Mouse (Mus musculus) forebrain, embryonic 16.5 days (tissue): ENCODE results near the gene Glce. TPM values are rescaled to one million over a fixed set of nuclear protein-coding genes. Genes with fewer than 3 reads are reported as not detected.
A peak's percentile ranks its signal among the peaks of the same experiment; 100 is the strongest.

ENCODE experiments used
- ATAC-seq: fragments of 200-750 bp; cut with Nextera tagmentation; 2 replicates; pipeline ENCODE4 v1.8.0; 2017; ENCODE audit warnings: mild to moderate bottlenecking, moderate library complexity
- H3K27ac ChIP-seq: fragments of 300-500 bp; sonication (generic); 2 replicates; pipeline ENCODE4 v1.5.1; 2014; ENCODE audit warnings: low read length, control low read depth
- H3K27me3 ChIP-seq: fragments of 300-500 bp; sonication (generic); replicated peaks from 2 replicates; pipeline ENCODE4 v1.6.1; 2014; ENCODE audit warnings: low read length; ENCODE audit not compliant: control insufficient read depth, insufficient read depth
- H3K36me3 ChIP-seq: fragments of 300-500 bp; sonication (generic); 2 replicates; pipeline ENCODE4 v1.6.1; 2014; ENCODE audit not compliant: control insufficient read depth, insufficient read depth
- H3K4me1 ChIP-seq: fragments of 300-500 bp; sonication (generic); replicated peaks from 2 replicates; pipeline ENCODE4 v1.6.1; 2014; ENCODE audit warnings: low read length; ENCODE audit not compliant: control insufficient read depth, insufficient read depth
- H3K4me2 ChIP-seq: fragments of 300-500 bp; sonication (generic); 2 replicates; pipeline ENCODE4 v1.6.1; 2014; ENCODE audit warnings: mild to moderate bottlenecking, low read length, control low read depth
- H3K4me3 ChIP-seq: fragments of 300-500 bp; sonication (generic); replicated peaks from 2 replicates; pipeline ENCODE4 v1.5.1; 2014; ENCODE audit warnings: mild to moderate bottlenecking, low read length, control low read depth
- H3K9ac ChIP-seq: fragments of 300-500 bp; sonication (generic); replicated peaks from 2 replicates; pipeline ENCODE4 v1.6.1; 2014; ENCODE audit warnings: low read depth, low read length, control low read depth
- H3K9me3 ChIP-seq: fragments of 300-500 bp; sonication (generic); 2 replicates; pipeline ENCODE4 v1.6.1; 2016; ENCODE audit warnings: low read length; ENCODE audit not compliant: control insufficient read depth
- WGBS: fragments of 180-500 bp; shearing (Covaris S2); extraction: QIAGEN DNeasy Blood & Tissue Kit; methylation state at CpG from one replicate; pipeline ENCODE4 v1.1.7; 2014; 5-methylcytosine and 5-hydroxymethylcytosine counted together
- polyA plus RNA-seq: library from polyadenylated mRNA; unstranded; fragments of >200 nt; fragmentation: Nextera tagmentation; extraction: Ambion mirVana; gene quantifications from 2 replicates; pipeline ENCODE4 v1.2.1, GENCODE M21; 2015

Glce gene
- polyA plus RNA-seq, 1 experiment from 2014 or later, result 22.7 TPM

DNA sequence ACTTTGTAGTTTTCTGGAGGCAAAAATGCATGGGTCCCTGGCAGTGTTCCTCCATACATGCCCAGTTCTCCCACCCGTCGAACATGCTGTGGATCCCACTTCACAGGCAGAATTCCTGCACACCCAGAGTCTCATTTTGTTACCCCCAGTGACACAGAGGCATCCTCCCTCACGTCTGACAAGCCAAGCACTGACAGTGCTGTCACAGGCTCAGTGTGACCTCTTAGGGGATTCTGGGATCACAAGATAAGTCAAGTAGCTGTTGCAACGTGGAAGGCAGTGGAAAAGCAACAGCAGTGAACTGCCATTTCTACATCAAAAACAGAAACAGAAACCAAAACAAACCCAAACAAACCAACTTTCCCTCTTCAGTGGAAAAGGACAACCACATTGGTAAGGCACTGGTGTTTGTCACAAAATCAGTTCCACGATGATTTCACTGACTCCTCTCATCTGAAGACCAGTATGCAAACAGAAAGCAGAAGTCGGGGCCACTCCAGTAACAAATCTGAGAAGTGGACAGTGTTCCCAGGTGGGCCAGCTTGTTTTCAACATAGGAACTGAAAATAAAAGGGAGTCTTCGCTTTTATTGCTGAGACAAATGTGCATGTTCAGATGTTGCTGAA is 64.5 kb downstream of the Glce start:
- Histone ChIP-seq H3K4me2 (no peak overlapping the region), H3K4me1 (no peaks in the 10 kb centered on the region), H3K9me3 (no peaks in the 10 kb centered on the region), H3K36me3 (no peaks in the 10 kb centered on the region), H3K9ac (no peak overlapping the region), H3K27me3 (no peaks in the 10 kb centered on the region), H3K4me3 (no peak overlapping the region), H3K27ac (no peak overlapping the region)
- no peak for ATAC-seq
- WGBS, result 86% methylated on average over 7 of the region's 7 CpGs

DNA sequence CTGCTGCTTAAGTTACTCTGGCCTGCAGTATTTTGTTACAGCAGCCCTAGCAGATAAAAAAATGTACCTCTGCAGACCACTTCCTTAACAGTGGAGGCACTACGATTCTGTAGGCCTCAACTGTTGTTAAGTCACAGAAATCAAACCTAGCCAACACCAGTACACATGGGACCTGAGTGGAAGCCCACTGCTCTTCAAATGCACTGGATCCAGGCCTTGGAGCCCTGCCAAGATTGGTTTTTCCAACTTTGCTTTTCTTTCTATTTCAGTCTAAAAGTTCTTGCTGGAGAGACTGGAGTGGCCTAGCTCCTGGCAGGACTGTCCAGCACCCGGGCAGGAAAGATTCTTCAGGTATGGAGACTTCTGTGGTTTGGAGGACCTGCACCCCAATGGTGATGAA is 66.2 kb downstream of the Glce start:
- Histone ChIP-seq H3K27me3 (no peaks in the 10 kb centered on the region), H3K36me3 (no peaks in the 10 kb centered on the region), H3K27ac (no peak overlapping the region), H3K4me2 (no peak overlapping the region), H3K4me3 (no peak overlapping the region), H3K9ac (no peak overlapping the region), H3K4me1 (no peaks in the 10 kb centered on the region), H3K9me3 (no peaks in the 10 kb centered on the region)
- no peak for ATAC-seq
- WGBS, result 90% methylated on average over 2 of the region's 2 CpGs

DNA sequence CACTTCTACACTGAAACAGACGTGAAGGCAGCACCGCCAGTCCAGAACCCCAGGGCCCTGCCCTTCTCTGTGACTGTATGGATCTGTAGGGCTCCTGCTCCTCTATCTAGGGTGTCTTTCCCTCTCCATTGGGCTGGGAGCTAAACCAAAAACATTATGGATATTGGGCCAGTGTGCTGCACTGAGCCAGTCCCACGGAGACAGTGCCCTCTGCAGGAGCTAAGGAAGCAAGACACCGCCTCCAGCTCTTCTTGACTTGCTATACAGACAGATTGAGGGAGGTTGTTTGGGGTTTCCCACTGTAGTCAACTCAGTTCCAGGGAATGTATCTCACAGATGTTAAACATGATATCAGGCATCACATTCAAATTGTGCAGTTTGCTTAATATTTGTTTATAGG is 71.7 kb downstream of the Glce start:
- Histone ChIP-seq H3K27ac (no peak overlapping the region), H3K36me3 (no peaks in the 10 kb centered on the region), H3K9ac (no peak overlapping the region), H3K9me3 (no peaks in the 10 kb centered on the region), H3K4me1 (no peaks in the 10 kb centered on the region), H3K27me3 (no peaks in the 10 kb centered on the region), H3K4me2 (no peak overlapping the region), H3K4me3 (no peak overlapping the region)
- no peak for ATAC-seq
- WGBS, result 43% methylated on average over 4 of the region's 4 CpGs

DNA sequence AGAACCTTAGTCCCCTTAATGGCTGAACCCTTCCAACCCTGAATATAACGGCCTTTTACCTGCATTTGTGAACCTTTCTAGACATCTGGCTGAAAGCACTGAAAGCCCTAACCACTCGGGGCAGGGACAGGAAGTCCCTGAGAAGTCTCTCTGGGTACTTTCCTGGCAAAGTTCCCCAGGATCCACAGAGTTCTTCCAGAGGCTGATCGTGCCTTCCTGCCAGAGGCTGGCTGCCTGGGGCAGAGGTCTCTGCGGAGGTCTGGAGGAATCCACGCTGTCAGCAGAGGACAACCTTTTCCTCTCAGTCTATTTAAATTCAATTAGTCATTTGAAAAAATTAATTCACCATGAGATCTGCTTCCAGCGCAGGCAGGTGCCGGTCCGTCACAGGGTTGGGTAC is 73.3 kb downstream of the Glce start:
- Histone ChIP-seq H3K36me3 (no peaks in the 10 kb centered on the region), H3K4me2 (no peak overlapping the region), H3K9me3 (no peaks in the 10 kb centered on the region), H3K4me1 (no peaks in the 10 kb centered on the region), H3K4me3 (no peak overlapping the region), H3K27ac (no peak overlapping the region), H3K9ac (no peak overlapping the region), H3K27me3 (no peaks in the 10 kb centered on the region)
- ATAC-seq, result no peak
- WGBS, result 76% methylated on average over 8 of the region's 8 CpGs

DNA sequence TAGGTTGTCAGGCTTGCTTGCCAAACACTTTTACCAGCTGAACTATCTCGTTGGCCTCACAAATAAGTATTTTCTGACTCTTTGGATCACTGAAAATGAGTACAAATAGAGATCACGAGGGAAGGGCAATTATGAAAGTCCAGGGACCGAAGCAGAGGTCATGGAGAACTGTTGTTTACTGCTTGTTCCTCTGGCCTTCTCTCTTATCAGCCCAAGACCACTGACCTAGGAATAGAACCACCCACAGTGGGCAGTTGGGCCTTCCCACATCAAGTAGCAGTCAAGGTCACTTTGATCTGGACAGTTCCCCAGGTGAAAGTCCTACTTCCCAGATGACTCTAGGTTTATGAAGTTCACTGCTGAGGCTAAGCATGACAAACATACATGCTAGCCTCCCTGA is 80.3 kb downstream of the Glce start:
- no peak overlapping the region for H3K27ac ChIP-seq
- ATAC-seq, result no peak
- no peaks in the 10 kb centered on the region for H3K4me1 ChIP-seq
- H3K4me2 ChIP-seq, result no peak overlapping the region
- WGBS, result 86% methylated on average over 3 of the region's 3 CpGs
- H3K9ac ChIP-seq, result no peak overlapping the region
- H3K36me3 ChIP-seq, result no peaks in the 10 kb centered on the region
- no peaks in the 10 kb centered on the region for H3K9me3 ChIP-seq
- H3K4me3 ChIP-seq, result no peak overlapping the region
- H3K27me3 ChIP-seq, result no peaks in the 10 kb centered on the region

DNA sequence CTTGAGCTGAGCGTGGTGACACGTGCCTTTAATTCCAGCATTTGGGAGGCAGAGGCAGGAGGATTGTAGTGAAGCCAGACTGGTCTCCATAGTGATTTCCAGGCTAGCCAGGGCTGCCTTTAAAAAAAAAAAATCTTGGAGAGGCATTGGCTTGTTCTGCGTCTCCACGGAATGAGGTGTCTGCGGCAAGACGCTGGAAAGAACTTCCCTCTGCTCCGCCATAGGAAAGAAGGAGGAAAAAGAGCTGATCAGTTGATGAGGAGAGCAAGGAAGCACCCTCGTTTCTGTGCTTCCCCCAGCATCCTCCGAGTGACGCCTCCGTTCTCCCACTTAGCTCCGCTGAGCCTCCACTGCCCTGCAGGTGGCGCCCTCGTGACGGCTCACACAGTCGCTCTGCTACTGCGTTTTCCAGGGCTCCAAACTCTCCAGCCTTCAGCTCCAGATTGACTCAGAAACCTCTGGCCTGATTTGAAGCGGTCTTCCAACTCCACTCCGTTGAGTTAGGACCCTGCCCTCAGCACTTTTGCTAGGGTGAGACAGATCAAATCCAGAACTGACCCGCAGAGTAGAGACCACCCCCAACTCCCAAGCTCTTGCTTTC is 82.3 kb downstream of the Glce start:
- Histone ChIP-seq H3K27me3 (no peaks in the 10 kb centered on the region), H3K9ac (no peak overlapping the region; the same call in 1 of the 2 replicates), H3K4me1 (no peaks in the 10 kb centered on the region), H3K36me3 (no peaks in the 10 kb centered on the region), H3K4me3 (no peak overlapping the region), H3K9me3 (no peaks in the 10 kb centered on the region), H3K4me2 (peak overlapping the region; percentile 40), H3K27ac (no peak overlapping the region)
- WGBS, result 4% methylated on average over 20 of the region's 20 CpGs
- ATAC-seq, result peak; percentile 77; the same call in 1 of the 2 replicates

DNA sequence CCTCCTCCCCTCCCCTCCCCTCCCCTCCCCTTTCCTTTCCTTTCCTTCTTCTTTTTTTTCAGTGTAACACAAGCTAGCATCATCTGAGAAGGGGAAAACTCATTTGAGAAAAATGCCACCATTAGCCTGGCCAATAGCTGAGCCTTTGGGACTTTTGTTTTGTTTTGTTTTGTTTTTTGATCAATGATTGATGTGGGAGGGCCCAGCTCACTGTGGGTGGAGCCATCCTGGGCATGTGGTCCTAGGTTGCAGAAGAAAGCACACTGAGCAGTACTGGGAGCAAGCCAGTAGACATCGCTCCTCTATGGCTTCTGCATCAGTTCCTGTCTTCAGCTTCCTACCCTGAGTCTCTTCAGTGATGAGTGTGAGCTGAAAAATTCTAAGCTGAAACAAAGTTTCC is 86.6 kb downstream of the Glce start:
- no peak overlapping the region for H3K9ac ChIP-seq
- no peaks in the 10 kb centered on the region for H3K27me3 ChIP-seq
- 74% methylated on average over 1 of the region's 1 CpGs for WGBS
- no peak for ATAC-seq
- no peak overlapping the region for H3K27ac ChIP-seq
- H3K4me3 ChIP-seq, result no peak overlapping the region
- H3K36me3 ChIP-seq, result no peaks in the 10 kb centered on the region
- H3K4me1 ChIP-seq, result no peaks in the 10 kb centered on the region
- H3K4me2 ChIP-seq, result no peak overlapping the region
- H3K9me3 ChIP-seq, result no peaks in the 10 kb centered on the region

DNA sequence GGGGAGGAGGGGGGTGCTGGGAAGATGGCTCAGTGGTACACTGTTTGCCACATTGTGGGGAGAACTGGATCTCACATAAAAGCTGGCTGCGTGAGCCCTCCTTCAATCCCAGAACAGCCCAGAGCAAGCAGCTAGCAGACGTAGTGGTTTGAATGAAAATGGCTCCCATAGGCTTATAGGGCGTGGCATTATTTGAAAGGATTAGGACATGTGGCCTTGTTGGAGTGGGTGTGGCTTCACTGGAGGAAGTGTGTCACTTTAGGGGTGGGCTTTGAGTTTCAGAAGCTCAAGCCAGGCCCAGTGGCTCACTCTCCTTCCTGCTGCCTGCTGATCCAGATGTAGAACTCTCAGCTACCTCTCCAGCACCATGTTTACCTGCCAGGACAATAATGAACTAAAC is 90.2 kb downstream of the Glce start:
- Histone ChIP-seq H3K27ac (no peak overlapping the region), H3K4me2 (no peak overlapping the region), H3K36me3 (no peaks in the 10 kb centered on the region), H3K4me1 (no peaks in the 10 kb centered on the region), H3K27me3 (0 out of 2 replicates have a peak, but pooled peaks cover 2% of the 10 kb centered on the region), H3K4me3 (no peak overlapping the region), H3K9me3 (no peaks in the 10 kb centered on the region), H3K9ac (no peak overlapping the region)
- whole genome bisulfite sequencing, result 90% methylated on average over 3 of the region's 3 CpGs
- ATAC-seq, result no peak

DNA sequence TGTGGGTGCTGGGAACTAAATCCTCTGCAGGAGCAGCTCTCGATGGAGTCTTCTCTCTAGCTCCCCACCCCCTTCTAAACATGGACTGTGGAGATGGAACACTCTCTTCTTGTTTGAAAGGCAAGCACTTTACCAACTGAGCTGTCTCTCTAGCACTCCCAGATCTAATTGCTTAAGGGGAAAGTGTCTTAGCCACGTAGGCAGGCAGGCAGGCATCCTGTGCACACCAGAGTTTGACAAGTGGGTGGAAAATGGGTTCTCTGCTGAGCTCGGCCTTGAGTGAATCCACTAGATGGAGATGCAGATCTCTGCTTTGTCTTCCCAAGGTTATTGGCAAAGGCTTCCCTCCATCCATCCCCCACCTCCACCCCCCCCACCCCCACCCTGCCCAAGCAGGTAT is 94.4 kb downstream of the Glce start:
- 48% methylated on average over 3 of the region's 3 CpGs for WGBS

More for the DNA sequence above, 94.4 kb downstream of the Glce start:
- no peaks in the 10 kb centered on the region for H3K36me3 ChIP-seq
- no peak overlapping the region for H3K4me3 ChIP-seq
- H3K4me2 ChIP-seq, result no peak overlapping the region
- no peak overlapping the region for H3K27ac ChIP-seq
- no peak overlapping the region for H3K9ac ChIP-seq
- H3K9me3 ChIP-seq, result no peaks in the 10 kb centered on the region
- peaks cover 7% of the 10 kb centered on the region for H3K4me1 ChIP-seq
- peaks cover 11% of the 10 kb centered on the region for H3K27me3 ChIP-seq
- ATAC-seq, result no peak
